Mouse (Mus musculus) CH12.LX (cell line): ENCODE measurements around the gene Tiam1. TPM values are rescaled to one million over a fixed set of nuclear protein-coding genes. Genes with fewer than 3 reads are reported as not detected.

Experiments used
- DNase-seq: peaks from one replicate; pipeline ENCODE4 v3.0.0-alpha.2; 2013; ENCODE audit errors: extremely low read depth
- H3K27ac ChIP-seq: 2 replicates; pipeline ENCODE4 v1.5.1; 2012; ENCODE audit warnings: low read depth, mild to moderate bottlenecking, control low read depth, moderate library complexity; ENCODE audit not compliant: insufficient read depth
- H3K27me3 ChIP-seq: replicated peaks from 2 replicates; pipeline ENCODE3; 2012; ENCODE audit warnings: inconsistent platforms
- H3K36me3 ChIP-seq, 2 experiments: replicated peaks in 1 of 2; 2 replicates each; pipeline versions ENCODE3 to v1.6.1; 2012; ENCODE audit warnings: inconsistent platforms in 1 of 2, low read length in 1 of 2, mild to moderate bottlenecking in 1 of 2, mixed read lengths in 1 of 2, moderate library complexity in 1 of 2; ENCODE audit not compliant: control insufficient read depth in 1 of 2, insufficient read depth in 1 of 2
- H3K4me1 ChIP-seq, 2 experiments: 2 replicates each; pipeline ENCODE4 v1.6.1; 2012; ENCODE audit warnings: inconsistent platforms in 1 of 2, moderate library complexity in 1 of 2; ENCODE audit not compliant: insufficient read depth in 2 of 2, control insufficient read depth in 1 of 2
- H3K4me2 ChIP-seq: 2 replicates; pipeline ENCODE4 v1.6.1; 2012; ENCODE audit warnings: low read depth, mild to moderate bottlenecking, control low read depth; ENCODE audit not compliant: poor library complexity, insufficient read depth, severe bottlenecking
- H3K4me3 ChIP-seq, 3 experiments: fragments of 150-350 bp in 1 of 3; sonication (generic) in 1 of 3; replicated peaks in 1 of 3; 2 replicates each; pipeline versions ENCODE3 to v1.5.1; 2011 to 2012; ENCODE audit warnings: low read depth in 2 of 3, low read length in 2 of 3, mild to moderate bottlenecking in 2 of 3, moderate library complexity in 2 of 3, control low read depth in 1 of 3, improper control_type of control experiment in 1 of 3, inconsistent platforms in 1 of 3, mixed read lengths in 1 of 3; ENCODE audit not compliant: poor library complexity in 1 of 3
- H3K79me2 ChIP-seq: replicated peaks from 2 replicates; pipeline ENCODE4 v1.6.1; 2012; ENCODE audit warnings: mild to moderate bottlenecking, moderate library complexity; ENCODE audit not compliant: control insufficient read depth, poor library complexity, insufficient read depth, severe bottlenecking; ENCODE audit errors: extremely low read depth
- H3K9ac ChIP-seq: 2 replicates; pipeline ENCODE4 v1.6.1; 2012; ENCODE audit warnings: low read depth, mild to moderate bottlenecking, control low read depth, moderate library complexity; ENCODE audit not compliant: insufficient read depth
- H3K9me3 ChIP-seq: replicated peaks from 2 replicates; pipeline ENCODE3; 2012; ENCODE audit warnings: low read length, inconsistent platforms, mixed read lengths
- CTCF ChIP-seq, 2 experiments: IDR thresholded peaks in 1 of 2; conservative IDR thresholded peaks in 1 of 2; 2 replicates each; pipeline ENCODE4 v1.5.1; 2011 to 2012; ENCODE audit warnings: low read depth in 2 of 2, low read length in 2 of 2, improper control_type of control experiment in 1 of 2, inconsistent platforms in 1 of 2, mild to moderate bottlenecking in 1 of 2, moderate library complexity in 1 of 2
- ELF1 ChIP-seq: IDR thresholded peaks from 2 replicates; pipeline ENCODE4 v1.6.1; 2014; ENCODE audit warnings: low read depth, mild to moderate bottlenecking, inconsistent platforms, low read length, improper control_type of control experiment
- EP300 ChIP-seq: IDR thresholded peaks from 2 replicates; pipeline ENCODE4 v1.6.1; 2011; ENCODE audit warnings: low read length, improper control_type of control experiment
- ETS1 ChIP-seq: conservative IDR thresholded peaks from 2 replicates; pipeline ENCODE4 v1.6.1; 2012; ENCODE audit warnings: low read depth, mild to moderate bottlenecking, inconsistent platforms, low read length, improper control_type of control experiment, moderate library complexity
- GABPA ChIP-seq: IDR thresholded peaks from 2 replicates; pipeline ENCODE4 v1.6.1; 2012; ENCODE audit warnings: low read depth, low read length, improper control_type of control experiment, inconsistent platforms; ENCODE audit not compliant: insufficient replicate concordance
- JUND ChIP-seq: conservative IDR thresholded peaks from 2 replicates; pipeline ENCODE4 v1.6.1; 2011; ENCODE audit warnings: low read depth, low read length, improper control_type of control experiment
- MAFK ChIP-seq: IDR thresholded peaks from 2 replicates; pipeline ENCODE4 v1.6.1; 2011; ENCODE audit warnings: low read length, improper control_type of control experiment; ENCODE audit not compliant: insufficient replicate concordance
- MAX ChIP-seq: IDR thresholded peaks from 2 replicates; pipeline ENCODE4 v1.6.1; 2011; ENCODE audit warnings: low read length, improper control_type of control experiment
- MXI1 ChIP-seq: IDR thresholded peaks from 2 replicates; pipeline ENCODE4 v1.6.1; 2011; ENCODE audit warnings: mild to moderate bottlenecking, low read depth, low read length, improper control_type of control experiment
- NELFE ChIP-seq: IDR thresholded peaks from 2 replicates; pipeline ENCODE4 v1.6.1; 2011; ENCODE audit warnings: low read depth, low read length, improper control_type of control experiment
- NRF1 ChIP-seq: IDR thresholded peaks from 2 replicates; pipeline ENCODE4 v1.6.1; 2014; ENCODE audit warnings: low read depth, mild to moderate bottlenecking, inconsistent platforms, low read length, improper control_type of control experiment, moderate library complexity
- PAX5 ChIP-seq: IDR thresholded peaks from 2 replicates; pipeline ENCODE4 v1.6.1; 2012; ENCODE audit warnings: low read length, inconsistent platforms, mixed read lengths
- POLR2A ChIP-seq: IDR thresholded peaks from 2 replicates; pipeline ENCODE4 v1.6.1; 2011; ENCODE audit warnings: low read depth, mild to moderate bottlenecking, improper control_type of control experiment, low read length
- RAD21 ChIP-seq: IDR thresholded peaks from 2 replicates; pipeline ENCODE4 v1.6.1; 2011; ENCODE audit warnings: low read depth, mild to moderate bottlenecking, low read length, improper control_type of control experiment, moderate library complexity
- RCOR1 ChIP-seq: conservative IDR thresholded peaks from 2 replicates; pipeline ENCODE4 v1.6.1; 2012; ENCODE audit warnings: low read depth, mild to moderate bottlenecking, inconsistent platforms, low read length, improper control_type of control experiment
- SIN3A ChIP-seq: IDR thresholded peaks from 2 replicates; pipeline ENCODE4 v1.6.1; 2012; ENCODE audit warnings: low read length, improper control_type of control experiment, inconsistent platforms
- SMC3 ChIP-seq: IDR thresholded peaks from 2 replicates; pipeline ENCODE4 v1.6.1; 2011; ENCODE audit warnings: low read depth, low read length, improper control_type of control experiment
- TBP ChIP-seq: conservative IDR thresholded peaks from 2 replicates; pipeline ENCODE4 v1.6.1; 2011; ENCODE audit warnings: low read depth, low read length, improper control_type of control experiment
- TCF12 ChIP-seq: IDR thresholded peaks from 2 replicates; pipeline ENCODE4 v1.6.1; 2014; ENCODE audit warnings: low read depth, mild to moderate bottlenecking, inconsistent platforms, low read length, improper control_type of control experiment
- UBTF ChIP-seq: IDR thresholded peaks from 2 replicates; pipeline ENCODE4 v1.6.1; 2012; ENCODE audit warnings: low read depth, mild to moderate bottlenecking, inconsistent platforms, low read length, improper control_type of control experiment, moderate library complexity
- USF1 ChIP-seq: IDR thresholded peaks from 2 replicates; pipeline ENCODE4 v1.6.1; 2014; ENCODE audit warnings: low read depth, mild to moderate bottlenecking, inconsistent platforms, low read length, improper control_type of control experiment
- USF2 ChIP-seq: conservative IDR thresholded peaks from 2 replicates; pipeline ENCODE4 v1.6.1; 2011; ENCODE audit warnings: low read depth, low read length, improper control_type of control experiment
- ZKSCAN1 ChIP-seq: IDR thresholded peaks from 2 replicates; pipeline ENCODE4 v1.6.1; 2012; ENCODE audit warnings: low read depth, inconsistent platforms, low read length, improper control_type of control experiment, borderline replicate concordance
- ZNF384 ChIP-seq: IDR thresholded peaks from 2 replicates; pipeline ENCODE4 v1.6.1; 2012; ENCODE audit warnings: low read depth, low read length, improper control_type of control experiment, inconsistent platforms
- dilution Hi-C: fragments of 300-500 bp; cut with MboI; formaldehyde crosslinking; loops from 2 replicates; pipeline ENCODE4 v1.14.3; 2020; ENCODE audit warnings: low sequenced_read_pairs; ENCODE audit not compliant: extremely low pct_unique_long_range_greater_than_20kb, extremely low pct_ligation_motif_present
- in situ Hi-C: fragments of 300-500 bp; cut with MboI; formaldehyde crosslinking; loops from 3 replicates; pipeline ENCODE4 v1.14.3; 2019; ENCODE audit warnings: low sequenced_read_pairs, low pct_ligation_motif_present, low pct_unique_long_range_greater_than_20kb, mixed read lengths
- polyA plus RNA-seq: library from polyadenylated mRNA; unstranded; fragments of >175 nt; gene quantifications from 2 replicates; pipeline ENCODE4 v1.2.1, GENCODE M21; 2012; ENCODE audit warnings: low read depth; ENCODE audit not compliant: insufficient read length
- total RNA-seq, 2 experiments: library from RNA; depleted of rRNA; stranded (reverse); fragments of 300-350 nt in 1 of 2; fragments of >200 nt in 1 of 2; gene quantifications; 2 replicates each; pipeline ENCODE4 v1.2.3; 2012 to 2014

Gene Tiam1
- total and polyA plus RNA-seq, 3 experiments: 0.03 to 0.40 (median 0.04) TPM

GRCm38 (mm10) chr16:90070104-90070503, 73.5 kb downstream of the Tiam1 start:
- dilution Hi-C loops (no loop called here), in situ Hi-C loops (no loop called here)
- no peaks in the 10 kb centered on the region for H3K4me1 ChIP-seq
- no peaks in the 10 kb centered on the region for H3K36me3 ChIP-seq
- H3K27me3 ChIP-seq: peaks cover 48% of the 10 kb centered on the region
- no peak for DNase-seq
- no peak overlapping the region for H3K4me2 ChIP-seq
- peaks cover 40% of the 10 kb centered on the region for H3K9me3 ChIP-seq
- no peak overlapping the region for H3K4me3 ChIP-seq
- no peak overlapping the region for H3K27ac ChIP-seq
- TF ChIP-seq MAFK: no peak
- TF ChIP-seq MAX: no peak
- no peak for TF ChIP-seq PAX5
- no peak for TF ChIP-seq JUND
- no peak for TF ChIP-seq USF1
- TF ChIP-seq EP300: no peak
- TF ChIP-seq USF2: no peak
- no peak for TF ChIP-seq NRF1
- no peaks in the 10 kb centered on the region for H3K79me2 ChIP-seq
- no peak overlapping the region for H3K9ac ChIP-seq

GRCm38 (mm10) chr16:90069197-90069596, 74.4 kb downstream of the Tiam1 start:
- dilution Hi-C loops: no loop called here
- TF ChIP-seq TBP (no peak), MAX (no peak), ETS1 (no peak), UBTF (no peak), ELF1 (no peak), MXI1 (no peak)

GRCm38 (mm10) chr16:90052905-90053519, 90.6 kb downstream of the Tiam1 start:
- no peaks in the 10 kb centered on the region for H3K36me3 ChIP-seq
- no peak overlapping the region for H3K4me3 ChIP-seq
- H3K4me1 ChIP-seq: no peaks in the 10 kb centered on the region
- no peak overlapping the region for H3K4me2 ChIP-seq
- in situ Hi-C loops: no loop called here
- H3K9ac ChIP-seq: no peak overlapping the region
- no peak overlapping the region for H3K27ac ChIP-seq
- peaks cover 48% of the 10 kb centered on the region for H3K9me3 ChIP-seq
- dilution Hi-C loops: no loop called here
- DNase-seq: no peak
- peaks cover 6% of the 10 kb centered on the region for H3K27me3 ChIP-seq
- no peaks in the 10 kb centered on the region for H3K79me2 ChIP-seq
- TF ChIP-seq TCF12 (no peak), RAD21 (no peak), RCOR1 (no peak), ZNF384 (no peak), UBTF (no peak), USF2 (no peak), ZKSCAN1 (no peak), USF1 (no peak), MXI1 (no peak), NRF1 (no peak), GABPA (no peak), POLR2A (no peak), JUND (no peak), NELFE (no peak), SIN3A (no peak), SMC3 (no peak), CTCF (conservative IDR thresholded peaks at IDR 0.05 in 1 of 2, IDR thresholded peaks at IDR 0.05 in 1 of 2; ENCODE audit: low read depth in 2 of 2, low read length in 2 of 2) (no peak)
- TF ChIP-seq, all 38 proteins: peak for 0

More at GRCm38 (mm10) chr16:90069197-90069596, 74.4 kb downstream of the Tiam1 start:
- no peaks in the 10 kb centered on the region for H3K36me3 ChIP-seq
- no peak overlapping the region for H3K9ac ChIP-seq
- H3K4me1 ChIP-seq: no peaks in the 10 kb centered on the region
- H3K27ac ChIP-seq: no peak overlapping the region
- no peak overlapping the region for H3K4me3 ChIP-seq
- no peaks in the 10 kb centered on the region for H3K79me2 ChIP-seq
- peaks cover 48% of the 10 kb centered on the region for H3K27me3 ChIP-seq
- in situ Hi-C loops: no loop called here
- no peak overlapping the region for H3K4me2 ChIP-seq
- peaks cover 48% of the 10 kb centered on the region for H3K9me3 ChIP-seq
- DNase-seq: no peak
